Mouse (Mus musculus): ENCODE measurements around the gene Tead4.

DNA sequence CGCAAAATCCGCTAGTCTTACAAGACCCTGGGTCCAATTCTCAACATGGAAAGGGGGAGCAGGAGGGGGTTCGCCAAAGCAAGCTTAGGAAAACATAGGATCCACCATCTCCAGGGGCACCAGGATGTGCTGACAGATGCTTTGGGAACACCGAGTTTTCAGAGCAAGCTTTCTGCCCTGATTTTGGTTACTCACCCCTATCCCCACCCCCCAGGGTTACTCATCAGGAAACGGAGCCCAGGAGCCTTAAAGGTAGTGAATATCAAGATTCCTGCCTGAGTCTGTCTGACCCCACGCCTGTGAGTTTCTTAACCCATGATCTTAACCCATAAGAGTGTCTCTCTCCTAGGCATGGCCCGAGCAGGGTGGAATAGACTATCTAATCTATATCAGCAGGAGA lies 2.4 kb downstream of the Tead4 start:
- TF ChIP-seq GATA1 (IDR thresholded peaks at IDR 0.05; ENCODE audit: low read length) (no peak), TAL1 (IDR thresholded peaks at IDR 0.05; ENCODE audit: low read length) (no peak)
